Comparison of ENCODE assay signal across 24 mouse cellular contexts in the genomic region with DNA sequence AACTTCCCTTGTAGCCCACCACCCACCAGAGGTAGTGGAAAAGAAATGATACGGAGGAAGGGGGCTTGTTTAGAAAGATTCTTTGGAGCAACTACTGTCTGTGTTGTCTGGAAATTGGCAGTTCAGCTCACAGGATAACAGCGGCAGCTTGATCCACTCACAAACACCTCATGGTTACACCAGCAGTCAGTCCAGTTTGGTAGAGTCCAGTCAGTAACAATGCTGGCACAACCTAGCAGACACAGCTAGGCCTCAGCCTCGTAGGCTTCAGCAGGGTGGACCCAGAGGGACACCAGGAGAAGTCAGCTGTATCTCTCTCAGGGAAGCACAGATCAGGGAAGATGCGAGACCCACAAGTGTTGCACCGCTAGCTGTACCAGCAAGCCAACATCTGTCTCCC. TPM values are rescaled to one million over a fixed set of nuclear protein-coding genes. Genes with fewer than 3 reads are reported as not detected.
"Had no signal": no experiment of that assay in that cellular context is flagged by ENCODE, and none has a peak within 500 bp of the region (broad histone marks: within the 10 kb centered on the region; RNA-seq: fewer than 3 reads in every experiment).

No protein-coding gene starts in this region.

- H3K4me2 ChIP-seq: liver, embryonic 15.5 days; midbrain, embryonic 13.5 days; neural tube, embryonic 13.5 days; stomach, embryonic 15.5 days had no signal

- ATAC-seq: hindbrain, postnatal 0 days; inflammation-experienced regulatory T-cells, adult 6 months; intestine, embryonic 16.5 days; midbrain, embryonic 13.5 days; midbrain, embryonic 16.5 days had no signal

- H3K27me3 ChIP-seq: liver, embryonic 15.5 days; megakaryocyte, embryonic 14.5 days; neural tube, embryonic 13.5 days; stomach, embryonic 15.5 days had no signal

- H3K36me3 ChIP-seq: liver, embryonic 15.5 days; midbrain, embryonic 10.5 days; midbrain, embryonic 13.5 days; neural tube, embryonic 13.5 days; stomach, embryonic 15.5 days had no signal

- DNase-seq: kidney, adult 18-20 months; kidney, adult 9 months; kidney, postnatal 14 days; kidney, postnatal 4 days; right cerebral cortex, postnatal 14 days; right cerebral cortex, postnatal 4 days; spleen, adult 18-20 months; thymus, postnatal 25 days had no signal

- H3K4me1 ChIP-seq: liver, embryonic 15.5 days; megakaryocyte, embryonic 14.5 days; midbrain, embryonic 10.5 days; midbrain, embryonic 13.5 days; neural tube, embryonic 13.5 days; stomach, embryonic 15.5 days had no signal

- H3K27ac ChIP-seq: hindbrain, postnatal 0 days; liver, embryonic 15.5 days; macrophage; midbrain, embryonic 10.5 days; midbrain, embryonic 13.5 days; neural tube, embryonic 13.5 days; stomach, embryonic 15.5 days had no signal

- H3K4me3 ChIP-seq: liver, embryonic 15.5 days; megakaryocyte, embryonic 14.5 days; midbrain, embryonic 10.5 days; midbrain, embryonic 13.5 days; myocyte; neural tube, embryonic 13.5 days; stomach, embryonic 15.5 days had no signal

- H3K9ac ChIP-seq: liver, embryonic 15.5 days; midbrain, embryonic 13.5 days; neural tube, embryonic 13.5 days; stomach, embryonic 15.5 days had no signal

- H3K9me3 ChIP-seq: liver, embryonic 15.5 days; midbrain, embryonic 10.5 days; midbrain, embryonic 13.5 days; neural tube, embryonic 13.5 days; stomach, embryonic 15.5 days had no signal

RNA-seq across cellular contexts. Expression of a gene that starts 19.0 kb away (rescaled TPM):
- total RNA-seq: liver, adult 2 months; monocyte, adult 5-6 weeks; neutrophil, adult 5-6 weeks had no signal
- polyA plus RNA-seq: inflammation-experienced regulatory T-cells, adult 6 months; liver, adult 2 months; liver, embryonic 15.5 days; macrophage; myocyte; stomach, embryonic 15.5 days; thymus, postnatal 0 days had no signal
